Mouse (Mus musculus) E14TG2a.4 (cell line): ENCODE measurements at regions not wholly inside any gene's neighbourhood (a gene's known extent, or its start where the extent isn't known, plus 50 kb on each side); places are given as distances from the start of the nearest gene placed in this dataset.

Experiments
- CTCF ChIP-seq: conservative IDR thresholded peaks from 2 replicates; pipeline ENCODE4 v1.5.1; 2014; ENCODE audit warnings: low read length
- NANOG ChIP-seq: IDR thresholded peaks from 2 replicates; pipeline ENCODE4 v1.6.1; 2014; ENCODE audit warnings: borderline replicate concordance, low read length, mixed read lengths
- POU5F1 ChIP-seq: IDR thresholded peaks from 2 replicates; pipeline ENCODE4 v1.6.1; 2014; ENCODE audit warnings: low read length, borderline replicate concordance

- no peak for TF ChIP-seq CTCF
- no peak for TF ChIP-seq POU5F1
- TF ChIP-seq NANOG: no peak
Measured at GRCm38 (mm10) chr3:155672558-155672957, 579.3 kb downstream of the Lrriq3 start.
